10 mouse cellular contexts compared by ENCODE assay signal in the genomic region with DNA sequence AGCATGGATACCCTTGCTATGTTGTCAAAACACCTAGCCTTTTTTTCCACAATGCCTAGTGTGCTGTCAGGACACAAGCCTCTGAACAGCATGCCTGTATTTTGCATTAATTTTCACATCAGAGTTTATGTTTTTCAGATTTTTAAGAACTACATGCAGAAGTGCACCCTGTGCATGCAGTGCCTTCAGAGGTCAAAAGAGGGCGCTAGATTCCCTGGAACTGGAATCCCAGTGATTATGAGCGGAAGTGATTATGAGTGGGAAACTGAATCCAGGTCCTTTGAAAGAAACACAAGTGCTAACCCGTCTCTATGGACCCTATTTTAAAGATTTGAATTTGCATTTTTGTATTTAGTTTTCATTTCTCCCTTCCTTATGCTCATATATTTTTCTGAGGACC. TPM values are rescaled to one million over a fixed set of nuclear protein-coding genes. Genes with fewer than 3 reads are reported as not detected.
DNase-seq lines count a peak whose midpoint lies in the region; ATAC-seq and TF ChIP-seq lines count a peak whose summit lies in the region.
"Had no signal": no experiment of that assay in that cellular context is flagged by ENCODE, and none has a peak within 500 bp of the region (broad histone marks: within the 10 kb centered on the region; RNA-seq: fewer than 3 reads in every experiment).

No protein-coding gene starts in this region.

- no peak overlapping the region for H3K27ac ChIP-seq in layer of hippocampus, adult 2 months
- H3K27ac ChIP-seq: heart, embryonic 15.5 days had no signal

- peak; percentile 8 to 19 for DNase-seq in cerebellum, adult 18-20 months
- no peak for DNase-seq in cerebellum, adult 9-11 months
- DNase-seq in layer of hippocampus, adult 2 months (ENCODE audit: low spot score in 2 of 2), result no peak
- no peak for DNase-seq in layer of hippocampus, postnatal 14 days (ENCODE audit: low spot score in 2 of 2)
- DNase-seq in embryo, embryonic 10 days (ENCODE audit: low spot score), result peak; percentile 48
- DNase-seq in lung, postnatal 25 days (ENCODE audit: low spot score), result peak; percentile 15

- H3K4me3 ChIP-seq in layer of hippocampus, adult 2 months, result no peak overlapping the region
- H3K4me3 ChIP-seq: heart, embryonic 15.5 days; megakaryocyte, embryonic 14.5 days had no signal

- TF ChIP-seq CTCF in layer of hippocampus, adult 2 months (conservative IDR thresholded peaks at IDR 0.05), result peak; percentile 68

- ATAC-seq in CD4-positive, CD25-positive, alpha-beta regulatory T cell, adult 4 months, result peak; percentile 37
- ATAC-seq in activated CD4-positive, CD25-positive, alpha-beta regulatory T cell, adult 4 months, result no peak

RNA-seq across cellular contexts. Expression of a gene that starts 58.9 kb away (rescaled TPM):
- total RNA-seq in layer of hippocampus, adult 2 months (2021), result 10 to 100 TPM; 25.0 to 26.2 TPM
- 10 to 100 TPM; 27.7 to 32.2 TPM for total RNA-seq in layer of hippocampus, postnatal 14 days (2021)
- 10 to 100 TPM; 18.7 to 22.5 TPM for polyA plus RNA-seq in CD4-positive, CD25-positive, alpha-beta regulatory T cell, adult 4 months (2017; shearing (Covaris generic))
- 10 to 100 TPM; 22.8 to 28.2 TPM for polyA plus RNA-seq in activated CD4-positive, CD25-positive, alpha-beta regulatory T cell, adult 4 months (2017; shearing (Covaris generic))

Comparison
In these comparisons a context has a peak if more than half of its experiments do, and no peak if none do; other contexts are left out.
1. DNase-seq: peak in cerebellum, adult 18-20 months (2 of 2), embryo, embryonic 10 days (single experiment) and lung, postnatal 25 days (single experiment); none in cerebellum, adult 9-11 months (single experiment), layer of hippocampus, adult 2 months (0 of 2) and layer of hippocampus, postnatal 14 days (0 of 2).